Mouse (Mus musculus) small intestine, adult 2 months (tissue): ENCODE results near the gene Map3k3.

Source experiments
- CTCF ChIP-seq: fragments of 200-500 bp; IDR thresholded peaks from 2 replicates; pipeline ENCODE4 v1.5.1; 2012; ENCODE audit warnings: low read depth, mild to moderate bottlenecking, control low read depth, inconsistent platforms, low read length, moderate library complexity, mixed read lengths; ENCODE audit not compliant: insufficient replicate concordance, insufficient read length; ENCODE audit errors: extremely low read depth
- POLR2A ChIP-seq: fragments of 200-500 bp; IDR thresholded peaks from 2 replicates; pipeline ENCODE4 v1.6.1; 2012; ENCODE audit warnings: low read depth, mild to moderate bottlenecking, control low read depth, inconsistent platforms, low read length, moderate library complexity

GRCm38 (mm10) chr11:106060549-106060948 is 23.9 kb upstream of the Map3k3 start:
- TF ChIP-seq CTCF (no peak), POLR2A (no peak)
